Mouse (Mus musculus): ENCODE measurements at regions not wholly inside any gene's neighbourhood (a gene's known extent, or its start where the extent isn't known, plus 50 kb on each side); places are given as distances from the start of the nearest gene placed in this dataset.

DNA sequence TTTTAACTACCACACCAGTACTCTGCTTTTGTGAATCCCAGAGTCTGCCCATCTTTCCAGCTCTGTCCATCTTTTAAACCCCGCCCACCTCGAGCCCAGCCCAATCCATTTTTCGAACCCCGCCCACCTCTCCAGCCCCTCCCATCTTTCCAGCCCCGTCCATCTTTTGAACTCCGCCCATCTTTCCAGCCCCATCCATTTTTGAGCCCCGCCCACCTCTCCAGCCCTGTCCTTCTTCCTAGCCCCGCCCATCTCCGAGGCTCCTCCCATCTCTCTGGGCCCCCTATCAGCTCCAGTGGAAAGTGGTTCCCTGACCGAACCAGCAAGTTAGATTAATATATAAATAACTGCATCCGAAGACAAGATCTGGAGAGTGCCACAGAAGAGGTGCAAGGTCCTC lies 115.0 kb upstream of the Nectin1 start:
- TF ChIP-seq CTCF (conservative IDR thresholded peaks at IDR 0.05; ENCODE audit: low read length): no peak
- no peak for TF ChIP-seq POU5F1 (IDR thresholded peaks at IDR 0.05; ENCODE audit: borderline replicate concordance, low read length)
